Mouse (Mus musculus) erythroblast, embryonic 14.5 days (primary cell): ENCODE results near the gene 1190007I07Rik. TPM values are rescaled to one million over a fixed set of nuclear protein-coding genes. Genes with fewer than 3 reads are reported as not detected.

Source experiments
- H3K27me3 ChIP-seq: 2 replicates; pipeline ENCODE4 v1.6.1; 2012; ENCODE audit warnings: inconsistent platforms; ENCODE audit not compliant: control insufficient read depth
- H3K36me3 ChIP-seq: 2 replicates; pipeline ENCODE4 v1.6.1; 2012; ENCODE audit warnings: mild to moderate bottlenecking, inconsistent platforms; ENCODE audit not compliant: control insufficient read depth
- H3K4me1 ChIP-seq: 2 replicates; pipeline ENCODE4 v1.6.1; 2012; ENCODE audit warnings: inconsistent platforms; ENCODE audit not compliant: control insufficient read depth
- H3K4me3 ChIP-seq: replicated peaks from 2 replicates; pipeline ENCODE3; 2012; ENCODE audit warnings: moderate library complexity, mild to moderate bottlenecking, inconsistent platforms
- H3K9me3 ChIP-seq: 2 replicates; pipeline ENCODE4 v1.6.1; 2012; ENCODE audit warnings: low read length, inconsistent platforms, mixed read lengths; ENCODE audit not compliant: control insufficient read depth
- GATA1 ChIP-seq: IDR thresholded peaks from 2 replicates; pipeline ENCODE4 v1.6.1; 2012; ENCODE audit warnings: low read length, inconsistent platforms, mixed read lengths
- TAL1 ChIP-seq: IDR thresholded peaks from 3 replicates; pipeline ENCODE4 v1.6.1; 2012; ENCODE audit warnings: low read length, inconsistent platforms, mixed read lengths
- polyA plus RNA-seq: library from polyadenylated mRNA; stranded (reverse); fragments of >175 nt; gene quantifications from 2 replicates; pipeline ENCODE4 v1.2.3, GENCODE M21; 2012

Gene 1190007I07Rik
- polyA plus RNA-seq, 1 experiment: 0.70 TPM

- H3K4me1 ChIP-seq: no peaks in the 10 kb centered on the region
- H3K36me3 ChIP-seq: peaks cover 21% of the 10 kb centered on the region
- no peak overlapping the region for H3K4me3 ChIP-seq
- H3K9me3 ChIP-seq: no peaks in the 10 kb centered on the region
- H3K27me3 ChIP-seq: no peaks in the 10 kb centered on the region
- TF ChIP-seq GATA1 (no peak), TAL1 (no peak)
Observed at GRCm38 (mm10) chr10:82652625-82653024, 29.6 kb upstream of the 1190007I07Rik start.

GRCm38 (mm10) chr10:82651221-82651620 is 28.2 kb upstream of the 1190007I07Rik start:
- Histone ChIP-seq H3K4me1 (no peaks in the 10 kb centered on the region), H3K27me3 (no peaks in the 10 kb centered on the region), H3K4me3 (no peak overlapping the region), H3K9me3 (no peaks in the 10 kb centered on the region), H3K36me3 (peaks cover 34% of the 10 kb centered on the region)
- TF ChIP-seq TAL1 (no peak), GATA1 (no peak)

GRCm38 (mm10) chr10:82647205-82647811 is 24.3 kb upstream of the 1190007I07Rik start:
- Histone ChIP-seq H3K9me3 (no peaks in the 10 kb centered on the region), H3K36me3 (peaks cover 69% of the 10 kb centered on the region), H3K27me3 (no peaks in the 10 kb centered on the region), H3K4me1 (no peaks in the 10 kb centered on the region), H3K4me3 (no peak overlapping the region)
- no peak for TF ChIP-seq TAL1
- TF ChIP-seq GATA1: no peak

GRCm38 (mm10) chr10:82646083-82646482 is 23.1 kb upstream of the 1190007I07Rik start:
- Histone ChIP-seq H3K4me1 (no peaks in the 10 kb centered on the region), H3K9me3 (no peaks in the 10 kb centered on the region), H3K27me3 (no peaks in the 10 kb centered on the region), H3K36me3 (peaks cover 70% of the 10 kb centered on the region), H3K4me3 (no peak overlapping the region)
- TF ChIP-seq TAL1 (no peak), GATA1 (no peak)

- Histone ChIP-seq H3K4me3 (no peak overlapping the region), H3K4me1 (no peaks in the 10 kb centered on the region), H3K36me3 (peaks cover 90% of the 10 kb centered on the region), H3K9me3 (no peaks in the 10 kb centered on the region), H3K27me3 (no peaks in the 10 kb centered on the region)
- no peak for TF ChIP-seq TAL1
- TF ChIP-seq GATA1: no peak
Observed at GRCm38 (mm10) chr10:82641481-82641880, 18.5 kb upstream of the 1190007I07Rik start.

- TF ChIP-seq TAL1 (no peak), GATA1 (no peak)
- no peak overlapping the region for H3K4me3 ChIP-seq
- peaks cover 80% of the 10 kb centered on the region for H3K36me3 ChIP-seq
- no peaks in the 10 kb centered on the region for H3K9me3 ChIP-seq
- H3K4me1 ChIP-seq: no peaks in the 10 kb centered on the region; the same call in 1 of the 2 replicates
- H3K27me3 ChIP-seq: no peaks in the 10 kb centered on the region
Observed at GRCm38 (mm10) chr10:82639032-82639698, 16.1 kb upstream of the 1190007I07Rik start.

GRCm38 (mm10) chr10:82636321-82636720 is 13.3 kb upstream of the 1190007I07Rik start:
- TF ChIP-seq TAL1: no peak
- TF ChIP-seq GATA1: no peak
- no peak overlapping the region for H3K4me3 ChIP-seq
- H3K9me3 ChIP-seq: no peaks in the 10 kb centered on the region
- H3K27me3 ChIP-seq: no peaks in the 10 kb centered on the region
- H3K4me1 ChIP-seq: peaks cover 11% of the 10 kb centered on the region
- peaks cover 77% of the 10 kb centered on the region for H3K36me3 ChIP-seq

GRCm38 (mm10) chr10:82634348-82634747 is 11.3 kb upstream of the 1190007I07Rik start:
- TF ChIP-seq TAL1 (no peak), GATA1 (no peak)
- Histone ChIP-seq H3K4me1 (peaks cover 25% of the 10 kb centered on the region), H3K9me3 (no peaks in the 10 kb centered on the region), H3K36me3 (peaks cover 62% of the 10 kb centered on the region), H3K27me3 (no peaks in the 10 kb centered on the region), H3K4me3 (no peak overlapping the region)

- peaks cover 47% of the 10 kb centered on the region for H3K36me3 ChIP-seq
- no peak for TF ChIP-seq GATA1
- no peak for TF ChIP-seq TAL1
- no peaks in the 10 kb centered on the region for H3K27me3 ChIP-seq
- H3K4me1 ChIP-seq: peaks cover 30% of the 10 kb centered on the region
- H3K4me3 ChIP-seq: no peak overlapping the region
- no peaks in the 10 kb centered on the region for H3K9me3 ChIP-seq
Observed at GRCm38 (mm10) chr10:82632496-82633280, 9.7 kb upstream of the 1190007I07Rik start.
